Mouse (Mus musculus): ENCODE measurements at regions not wholly inside any gene's neighbourhood (a gene's known extent, or its start where the extent isn't known, plus 50 kb on each side); places are given as distances from the start of the nearest gene placed in this dataset.

DNA sequence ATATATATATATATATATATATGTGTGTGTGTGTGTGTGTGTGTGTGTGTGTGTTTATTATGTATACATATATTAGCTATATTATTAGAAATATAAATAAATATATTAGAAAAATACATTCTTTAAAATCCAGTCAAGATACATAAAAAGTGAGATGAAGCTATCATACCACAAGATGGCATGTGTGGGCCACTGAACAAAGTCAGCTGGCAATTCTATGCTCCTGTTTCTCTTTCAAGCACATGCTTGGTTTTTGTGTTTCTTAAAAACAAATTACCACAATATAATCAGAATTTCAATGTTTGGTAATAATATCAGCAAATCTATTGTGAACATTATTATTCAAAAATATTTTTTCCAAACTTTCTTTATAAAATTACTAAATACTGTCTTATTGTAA, 1490.2 kb upstream of the Cdh9 start:
- Histone ChIP-seq H3K9ac (ENCODE audit: low read depth, low read length) (no peak overlapping the region), H3K4me1 (ENCODE audit: control insufficient read depth, insufficient read depth, low read length) (no peaks in the 10 kb centered on the region), H3K79me2 (replicated peaks; ENCODE audit: control insufficient read depth, insufficient read depth, low read length) (no peaks in the 10 kb centered on the region), H3K36me3 (ENCODE audit: control insufficient read depth, insufficient read depth, low read length) (no peaks in the 10 kb centered on the region), H3K27ac (no peak overlapping the region), H3K27me3 (ENCODE audit: control insufficient read depth, insufficient read depth, low read length) (no peaks in the 10 kb centered on the region), H3K4me3 (no peak overlapping the region)
- DNase-seq, result no peak
- intact Hi-C loops (cut with DNase I), result no loop called here
- TF ChIP-seq CTCF (IDR thresholded peaks at IDR 0.05), result no peak
- no peak for TF ChIP-seq EP300 (IDR thresholded peaks at IDR 0.05; ENCODE audit: insufficient read depth, low read depth, low read length)
- no peak for TF ChIP-seq POLR2A (IDR thresholded peaks at IDR 0.05; ENCODE audit: insufficient read depth, low read depth, low read length)
